Mouse (Mus musculus): ENCODE measurements around the gene Safb2.

The Safb2 gene

GRCm38 (mm10) chr17:56559386-56559785 lies 25.0 kb downstream of the Safb2 start:
- peak in 1 of 2 experiments; percentile 15 for DNase-seq

GRCm38 (mm10) chr17:56558448-56558847 lies 25.9 kb downstream of the Safb2 start:
- DNase-seq: peak; percentile 86 to 87

GRCm38 (mm10) chr17:56554122-56554551 lies 30.2 kb downstream of the Safb2 start, which contains the start of gene Gm20219:
Gene Gm20219 (minus strand): TSS chr17:56554387.
- DNase-seq: no peak

GRCm38 (mm10) chr17:56552781-56553363 lies 31.5 kb downstream of the Safb2 start:
- DNase-seq: peak; percentile 89 to 92

- DNase-seq: no peak
These were observed 32.4 kb downstream of the Safb2 start for GRCm38 (mm10) chr17:56551841-56552581.

- peak in 1 of 2 experiments; percentile 30 for DNase-seq
These were observed 33.5 kb downstream of the Safb2 start for GRCm38 (mm10) chr17:56550784-56551475.

- no peak for DNase-seq
These were observed 35.7 kb downstream of the Safb2 start for GRCm38 (mm10) chr17:56548605-56549105.

GRCm38 (mm10) chr17:56547846-56548604 lies 36.4 kb downstream of the Safb2 start:
- DNase-seq: peak in 1 of 2 experiments; percentile 59

GRCm38 (mm10) chr17:56547116-56547845 lies 37.1 kb downstream of the Safb2 start:
- DNase-seq: peak; percentile 94 to 97

GRCm38 (mm10) chr17:56546576-56546975 lies 37.8 kb downstream of the Safb2 start:
- no peak for DNase-seq

GRCm38 (mm10) chr17:56545945-56546344 lies 38.4 kb downstream of the Safb2 start:
- no peak for DNase-seq

- no peak for DNase-seq
These were observed 39.5 kb downstream of the Safb2 start for GRCm38 (mm10) chr17:56544699-56545387.

GRCm38 (mm10) chr17:56543684-56544224 lies 40.6 kb downstream of the Safb2 start:
- DNase-seq: no peak

GRCm38 (mm10) chr17:56542736-56543135 lies 41.6 kb downstream of the Safb2 start:
- no peak for DNase-seq

- DNase-seq: no peak
These were observed 43.8 kb downstream of the Safb2 start for GRCm38 (mm10) chr17:56540562-56540975.

- DNase-seq: peak; percentile 64 to 82
These were observed 46.5 kb downstream of the Safb2 start for GRCm38 (mm10) chr17:56537912-56538311.

GRCm38 (mm10) chr17:56536874-56537273 lies 47.5 kb downstream of the Safb2 start:
- DNase-seq: peak in 1 of 2 experiments; percentile 44

- peak; percentile 74 to 84 for DNase-seq
These were observed 48.2 kb downstream of the Safb2 start for GRCm38 (mm10) chr17:56536192-56536591.

- DNase-seq: no peak
These were observed 59.4 kb downstream of the Safb2 start for GRCm38 (mm10) chr17:56524943-56525342.

GRCm38 (mm10) chr17:56522744-56523143 lies 61.6 kb downstream of the Safb2 start:
- DNase-seq: peak; percentile 59 to 73

All from cerebellum, postnatal 10 days (tissue).